Mouse (Mus musculus) lung, embryonic 15.5 days (tissue): ENCODE measurements at regions not wholly inside any gene's neighbourhood (a gene's known extent, or its start where the extent isn't known, plus 50 kb on each side); places are given as distances from the start of the nearest gene placed in this dataset. TPM values are rescaled to one million over a fixed set of nuclear protein-coding genes. Genes with fewer than 3 reads are reported as not detected.

ENCODE experiments used
- ATAC-seq: fragments of 200-750 bp; cut with Nextera tagmentation; 2 replicates; pipeline ENCODE4 v1.8.0; 2017; ENCODE audit warnings: moderate number of reproducible peaks, borderline replicate concordance; ENCODE audit not compliant: low FRiP score, low TSS enrichment; ENCODE audit errors: extremely low read depth
- H3K27ac ChIP-seq: fragments of 300-500 bp; sonication (generic); 2 replicates; pipeline ENCODE4 v1.5.1; 2015; ENCODE audit warnings: moderate library complexity, mild to moderate bottlenecking, inconsistent platforms
- H3K27me3 ChIP-seq: fragments of 300-500 bp; sonication (generic); 2 replicates; pipeline ENCODE4 v1.6.1; 2015; ENCODE audit warnings: inconsistent platforms
- H3K36me3 ChIP-seq: fragments of 300-500 bp; sonication (generic); 2 replicates; pipeline ENCODE4 v1.6.1; 2015; ENCODE audit warnings: inconsistent platforms
- H3K4me1 ChIP-seq: fragments of 300-500 bp; sonication (generic); 2 replicates; pipeline ENCODE4 v1.6.1; 2015; ENCODE audit warnings: inconsistent platforms
- H3K4me2 ChIP-seq: fragments of 300-500 bp; sonication (generic); 2 replicates; pipeline ENCODE4 v1.6.1; 2015; ENCODE audit warnings: inconsistent platforms, mild to moderate bottlenecking, moderate library complexity
- H3K4me3 ChIP-seq: fragments of 300-500 bp; sonication (generic); 2 replicates; pipeline ENCODE4 v1.5.1; 2015; ENCODE audit warnings: mild to moderate bottlenecking, inconsistent platforms
- H3K9ac ChIP-seq: fragments of 300-500 bp; sonication (generic); 2 replicates; pipeline ENCODE4 v1.6.1; 2015; ENCODE audit warnings: inconsistent platforms
- H3K9me3 ChIP-seq: fragments of 300-500 bp; sonication (generic); 2 replicates; pipeline ENCODE4 v1.6.1; 2016; ENCODE audit warnings: inconsistent platforms
- WGBS: fragments of 180-500 bp; shearing (Covaris S2); methylation state at CpG from one replicate; pipeline ENCODE4 v1.1.7; 2015; 5-methylcytosine and 5-hydroxymethylcytosine counted together
- microRNA-seq: library from miRNA; unstranded; fragments of <30 nt; microRNA quantifications from one replicate; pipeline ENCODE4, GENCODE M21; 2016

DNA sequence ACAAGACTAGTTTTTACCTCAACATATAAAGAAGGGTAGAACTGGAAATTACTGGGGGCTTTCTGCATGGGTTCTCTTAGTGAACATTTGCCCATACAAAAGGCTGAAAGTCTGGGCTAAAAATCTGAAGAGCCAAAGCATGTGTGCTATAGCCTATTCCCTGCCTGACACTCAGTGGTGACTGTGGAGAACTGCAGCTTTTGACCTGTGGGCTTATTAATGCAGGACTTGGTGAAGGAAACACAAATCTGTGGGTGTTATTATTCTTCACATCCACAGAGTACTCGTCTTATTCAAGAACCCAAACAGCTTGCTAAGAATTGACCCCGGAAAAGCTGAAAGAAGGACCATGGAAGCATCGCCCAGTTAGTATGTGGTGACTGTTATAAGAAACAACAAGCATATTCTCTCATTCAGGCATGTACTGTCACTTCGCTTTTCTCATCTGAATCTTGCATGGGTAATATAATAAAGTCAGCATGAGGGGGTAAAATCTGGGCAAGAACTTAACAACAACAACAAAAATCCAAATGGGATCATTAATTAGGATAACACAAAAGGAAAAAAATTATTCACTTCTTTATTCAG, 77.2 kb upstream of the Cypt12 start:
- no peak for ATAC-seq
- no peaks in the 10 kb centered on the region for H3K4me1 ChIP-seq
- WGBS: 53% methylated on average over 4 of the region's 4 CpGs

DNA sequence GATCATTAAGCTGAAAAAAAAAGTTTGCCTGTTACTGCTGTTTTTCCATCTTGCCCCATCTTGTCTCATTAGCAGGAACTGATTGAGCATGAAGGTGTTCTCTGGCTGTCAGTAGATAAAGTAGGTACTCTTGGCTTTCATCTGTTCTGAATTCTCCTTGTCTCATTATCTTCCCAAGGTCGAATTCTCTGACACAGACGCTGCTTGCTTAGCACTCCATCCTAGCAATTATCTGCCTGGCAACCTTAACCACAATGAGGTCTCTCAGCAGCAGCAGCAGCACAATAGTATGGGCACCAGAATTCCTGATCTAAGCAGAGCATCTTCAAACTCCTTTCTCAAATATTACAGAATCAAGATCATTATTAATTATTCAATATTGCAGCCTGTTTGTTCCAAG, 52.3 kb upstream of the Cypt12 start:
- H3K9ac ChIP-seq: no peak overlapping the region
- 29% methylated on average over 2 of the region's 2 CpGs for WGBS

More for the DNA sequence above, 77.2 kb upstream of the Cypt12 start:
- no peaks in the 10 kb centered on the region for H3K9me3 ChIP-seq
- no peaks in the 10 kb centered on the region for H3K27me3 ChIP-seq
- no peak overlapping the region for H3K4me2 ChIP-seq
- no peak overlapping the region for H3K9ac ChIP-seq
- no peak overlapping the region for H3K4me3 ChIP-seq
- no peak overlapping the region for H3K27ac ChIP-seq
- H3K36me3 ChIP-seq: no peaks in the 10 kb centered on the region

GRCm38 (mm10) chr3:17896756-17897155, 51.5 kb upstream of the Cypt12 start:
- Histone ChIP-seq H3K36me3 (no peaks in the 10 kb centered on the region), H3K27ac (no peak overlapping the region), H3K4me1 (no peaks in the 10 kb centered on the region), H3K4me3 (no peak overlapping the region), H3K9me3 (no peaks in the 10 kb centered on the region), H3K9ac (no peak overlapping the region), H3K27me3 (no peaks in the 10 kb centered on the region), H3K4me2 (no peak overlapping the region)
- no peak for ATAC-seq
- WGBS: 82% methylated on average over 4 of the region's 4 CpGs

More for the DNA sequence above, 52.3 kb upstream of the Cypt12 start:
- no peak overlapping the region for H3K27ac ChIP-seq
- H3K4me1 ChIP-seq: no peaks in the 10 kb centered on the region
- H3K27me3 ChIP-seq: no peaks in the 10 kb centered on the region
- no peaks in the 10 kb centered on the region for H3K9me3 ChIP-seq
- H3K4me3 ChIP-seq: no peak overlapping the region
- no peak overlapping the region for H3K4me2 ChIP-seq
- no peaks in the 10 kb centered on the region for H3K36me3 ChIP-seq
- no peak for ATAC-seq

Small RNAs in the stretch of these regions (microRNA-seq; reads per million reads assigned to microRNA genes)
- gene Mir124a-2: not detected
